Mouse (Mus musculus): Measurements from ENCODE around the gene Unc5b.
A peak's percentile ranks its signal among the peaks of the same experiment; 100 is the strongest.
"Not testable (repeated sequence)": the region's sequence is repeated elsewhere in the genome, so short reads cannot be mapped to it uniquely, and the experiment has no call there.

Gene Unc5b

GRCm38 (mm10) chr10:60753941-60754340 lies 77.4 kb downstream of the Unc5b start:
- no peak for DNase-seq (ENCODE audit: low spot score)

DNA sequence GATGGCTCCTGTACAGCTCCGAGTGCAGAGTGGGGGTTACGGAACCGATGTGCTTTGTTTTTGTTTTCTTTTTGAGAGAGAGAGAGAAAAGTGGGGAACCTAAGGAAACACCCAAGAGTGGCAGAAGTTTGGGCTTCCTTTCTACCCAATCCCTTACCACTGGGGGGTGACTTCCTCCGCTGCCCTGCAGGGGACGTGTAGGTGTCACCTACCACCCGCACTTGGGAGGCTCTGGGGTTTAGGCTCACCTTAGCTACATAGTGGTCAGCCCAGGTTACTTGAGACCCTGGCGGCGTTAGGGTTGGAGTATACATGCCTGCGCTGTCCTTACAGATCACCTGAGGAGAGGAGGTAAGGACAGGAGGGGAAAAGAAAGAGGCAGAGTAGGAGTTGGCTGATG lies 78.1 kb downstream of the Unc5b start:
- no peak for DNase-seq (ENCODE audit: low spot score)

- peak; percentile 91 for DNase-seq (ENCODE audit: low spot score)
Observed at GRCm38 (mm10) chr10:60752040-60753020, 79.1 kb downstream of the Unc5b start, which contains the start of gene Slc29a3. Gene Slc29a3 (minus strand): TSS chr10:60752794.

DNA sequence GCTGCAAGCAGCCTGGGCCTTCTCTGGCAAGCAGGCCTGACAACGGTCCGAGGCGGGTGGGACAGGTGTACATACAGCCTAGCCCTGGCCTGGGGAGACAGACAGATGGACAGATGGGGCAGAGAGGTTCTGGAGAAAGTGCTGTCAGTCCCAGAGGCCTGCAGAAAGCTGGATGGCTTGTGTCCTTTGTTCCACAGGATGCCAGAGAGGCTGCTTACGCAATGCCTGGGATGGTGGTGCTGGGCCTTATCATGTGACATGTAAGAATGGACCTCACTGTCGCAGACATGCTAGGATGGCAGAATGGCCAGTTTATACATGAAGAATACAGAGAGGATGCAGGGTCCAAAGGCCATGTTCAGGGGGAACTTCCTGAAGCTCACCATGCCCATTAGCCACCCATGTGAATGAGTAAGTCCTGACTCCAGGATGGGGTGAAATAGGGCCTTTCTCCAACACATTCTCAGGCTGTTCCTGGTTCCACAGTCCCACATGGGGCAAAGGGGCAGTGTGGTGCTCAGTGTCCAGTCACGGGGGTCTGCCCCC lies 83.6 kb downstream of the Unc5b start:
- DNase-seq (ENCODE audit: low spot score), result no peak

- DNase-seq (ENCODE audit: low spot score), result no peak
Observed at GRCm38 (mm10) chr10:60746512-60746911, 84.9 kb downstream of the Unc5b start.

DNA sequence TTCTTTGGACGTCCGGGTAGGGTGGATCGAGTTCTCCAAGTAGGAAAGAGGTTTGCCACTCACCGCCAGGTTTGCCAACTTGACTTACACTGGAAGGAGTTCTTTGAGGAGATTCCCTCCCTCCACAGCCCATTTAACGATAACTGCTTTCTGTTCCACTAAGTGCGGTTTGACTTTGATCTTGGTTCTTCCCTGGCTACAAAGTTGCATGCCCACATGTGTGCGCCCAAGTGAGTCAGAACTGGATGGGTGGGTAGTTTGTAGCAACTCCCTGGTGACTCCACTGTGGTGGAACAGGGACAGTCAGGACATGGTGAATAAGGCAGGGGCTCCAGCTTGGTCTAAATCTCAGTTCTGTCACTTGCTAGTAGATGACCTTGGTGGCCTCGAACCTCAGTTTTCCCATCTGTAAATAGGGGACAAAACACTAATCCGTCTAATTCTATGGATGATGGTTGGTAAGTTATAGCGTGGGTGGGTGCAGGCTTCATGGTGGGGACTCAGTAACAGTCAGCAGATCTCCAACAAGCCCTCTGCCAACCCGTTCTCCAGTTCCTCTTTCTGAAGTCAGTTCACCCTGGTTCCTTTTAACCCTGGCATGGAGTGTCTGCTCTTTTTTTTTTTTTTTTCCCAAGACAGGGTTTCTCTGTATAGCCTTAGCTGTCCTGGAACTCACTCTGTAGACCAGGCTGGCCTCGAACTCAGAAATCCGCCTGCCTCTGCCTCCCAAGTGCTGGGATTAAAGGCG lies 86.7 kb downstream of the Unc5b start:
- DNase-seq (ENCODE audit: low spot score), result no peak

- DNase-seq (ENCODE audit: low spot score), result no peak
Observed at GRCm38 (mm10) chr10:60743681-60744080, 87.7 kb downstream of the Unc5b start.

DNA sequence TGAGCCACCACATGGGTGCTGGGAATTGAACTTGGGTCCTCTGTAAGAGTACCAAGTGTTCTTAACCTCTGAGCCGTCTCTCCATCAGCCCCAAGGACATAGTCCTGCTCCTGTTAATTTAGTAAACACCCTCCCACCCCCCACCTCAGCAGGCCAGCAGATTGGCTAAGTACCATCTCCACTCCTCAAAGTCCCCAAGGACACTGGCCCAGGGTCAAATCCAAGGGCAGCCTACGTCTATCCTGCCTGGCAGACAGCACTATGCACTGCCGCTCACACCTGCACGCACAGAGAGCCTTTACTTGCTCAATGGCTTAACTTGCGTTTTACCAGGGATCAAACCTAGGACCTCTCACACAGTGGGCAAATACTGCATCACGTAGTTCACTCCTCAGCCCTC lies 88.4 kb downstream of the Unc5b start:
- no peak for DNase-seq (ENCODE audit: low spot score)

DNA sequence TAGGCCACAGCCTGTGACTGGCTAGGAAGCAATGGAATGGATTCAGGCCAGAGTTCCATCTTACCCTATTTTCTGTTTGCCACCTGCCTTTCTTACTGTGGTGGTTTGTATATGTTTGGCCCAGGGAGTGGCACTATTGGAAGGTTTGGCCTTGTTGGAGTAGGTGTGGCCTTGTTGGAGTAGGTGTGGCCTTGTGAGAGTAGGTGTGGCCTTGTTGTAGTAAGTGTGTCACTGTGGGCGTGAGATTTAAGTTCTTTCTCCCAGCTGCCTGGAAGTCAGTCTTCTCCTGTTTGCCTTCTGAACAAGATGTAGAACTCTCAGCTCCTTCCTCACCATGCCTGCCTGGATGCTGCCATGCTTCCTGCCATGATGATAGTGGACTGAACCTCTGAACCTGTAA lies 89.1 kb downstream of the Unc5b start:
- DNase-seq (ENCODE audit: low spot score), result not testable (repeated sequence)

DNA sequence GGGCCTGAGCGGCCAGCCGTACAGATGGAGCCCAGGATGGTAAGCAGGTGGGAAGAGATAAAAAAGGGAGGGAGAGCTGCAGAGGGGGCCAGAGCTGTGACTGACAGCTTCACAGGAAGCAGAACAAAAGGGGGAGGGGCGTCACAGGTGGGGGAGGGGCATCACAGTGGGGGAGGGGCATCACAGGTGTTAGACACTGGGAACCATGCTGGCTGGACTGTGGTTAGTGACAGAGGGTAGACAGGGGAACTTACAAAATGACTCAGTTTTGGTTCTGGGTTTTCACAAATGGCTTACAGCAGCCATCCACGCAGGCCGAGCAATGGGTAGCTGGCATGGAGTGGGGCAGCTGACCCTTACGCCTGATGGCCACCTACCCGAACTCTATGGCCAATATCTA lies 89.9 kb downstream of the Unc5b start:
- no peak for DNase-seq (ENCODE audit: low spot score)

DNA sequence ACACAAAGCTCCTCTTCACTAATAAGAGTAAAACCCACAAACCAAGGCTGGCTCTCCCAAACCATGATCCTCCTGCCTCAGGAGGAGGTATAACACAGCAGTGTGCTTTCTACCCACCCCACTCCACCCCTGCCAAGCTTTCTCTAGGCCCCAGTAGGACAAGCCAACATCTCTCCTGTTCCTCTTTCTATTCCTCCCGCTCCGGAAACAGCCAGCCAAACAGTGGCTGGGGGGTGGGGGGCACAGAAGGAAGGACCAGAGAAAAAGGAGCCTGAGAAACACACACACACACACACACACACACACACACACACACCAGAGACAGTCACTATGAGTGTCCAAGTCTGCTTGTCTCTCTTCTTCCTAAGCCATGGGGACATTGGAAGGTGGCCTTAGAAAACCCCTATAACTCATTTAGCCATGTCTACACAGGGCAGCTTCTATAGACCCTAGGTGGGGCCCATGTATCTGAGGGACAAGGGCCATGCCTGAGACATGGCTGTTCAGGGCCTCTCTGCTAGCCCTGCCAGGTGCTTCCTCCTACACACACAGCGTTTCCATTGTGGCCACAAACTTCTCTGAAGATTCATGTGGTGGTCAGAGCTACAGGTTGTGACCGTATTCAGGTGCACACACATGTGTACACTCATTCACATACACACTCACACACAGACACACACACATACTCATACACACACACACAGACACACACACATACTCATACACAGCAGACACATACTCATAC lies 91.6 kb downstream of the Unc5b start:
- no peak for DNase-seq (ENCODE audit: low spot score)

DNA sequence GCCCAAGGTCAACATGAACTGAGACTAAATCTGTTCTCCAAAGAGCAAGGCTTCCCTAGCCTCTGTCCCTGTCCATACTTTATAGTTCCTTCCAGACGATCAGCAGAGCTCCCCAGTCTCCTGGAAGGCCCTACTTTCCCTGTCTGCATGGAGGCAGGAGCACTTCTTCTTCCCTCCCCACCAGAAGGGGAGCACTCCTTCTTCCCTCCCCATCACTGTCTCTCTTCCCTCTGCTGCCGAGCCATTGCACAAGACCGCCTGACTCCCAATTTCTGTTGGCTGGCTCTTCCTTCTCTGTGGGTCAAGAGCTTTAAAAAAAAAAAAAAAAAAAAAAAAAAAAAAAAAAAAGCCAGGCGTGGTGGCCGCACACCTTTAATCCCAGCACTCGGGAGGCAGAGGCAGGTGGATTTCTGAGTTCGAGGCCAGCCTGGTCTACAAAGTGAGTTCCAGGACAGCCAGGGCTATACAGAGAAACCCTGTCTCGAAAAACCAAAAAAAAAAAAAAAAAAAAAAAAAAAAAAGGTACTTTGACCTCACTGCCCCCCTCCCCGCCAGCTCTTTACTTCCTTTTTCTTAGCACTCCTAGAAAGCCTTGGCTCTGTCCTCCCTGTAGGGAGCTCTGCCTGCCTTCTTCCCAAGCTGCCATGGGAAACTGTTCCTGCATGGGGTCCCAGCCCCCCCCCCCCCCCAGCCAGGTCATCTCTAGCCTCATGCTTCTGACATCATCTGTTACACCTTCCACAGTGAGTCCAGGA lies 93.3 kb downstream of the Unc5b start:
- no peak for DNase-seq (ENCODE audit: low spot score)

DNA sequence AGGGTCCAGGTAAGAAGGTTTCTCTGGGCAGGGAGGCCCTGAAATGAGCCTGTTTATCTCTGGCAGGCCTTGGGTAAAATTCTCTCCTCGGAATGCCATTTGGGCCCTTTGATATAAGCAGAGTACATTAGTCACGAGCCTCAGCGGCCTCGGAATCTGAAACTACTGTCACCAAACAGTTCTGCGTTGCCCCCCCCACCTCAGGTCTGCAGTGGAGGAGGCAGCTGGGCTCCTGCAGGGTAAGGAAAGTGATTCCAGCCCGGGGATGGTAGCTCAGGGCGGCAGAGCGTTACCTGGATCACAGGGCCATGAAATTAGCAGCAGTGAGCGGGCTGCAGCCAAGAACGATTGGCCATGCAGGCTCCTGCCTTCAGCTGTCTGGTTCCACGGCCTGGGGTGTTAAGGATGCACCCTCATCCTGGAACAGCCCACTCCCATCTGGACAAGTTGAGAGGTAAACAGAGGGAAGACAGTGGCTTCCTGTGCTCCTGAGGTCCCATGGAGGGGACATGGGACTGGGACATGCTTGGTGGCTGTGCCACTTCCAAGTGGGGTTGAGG lies 94.1 kb downstream of the Unc5b start:
- no peak for DNase-seq (ENCODE audit: low spot score)

DNA sequence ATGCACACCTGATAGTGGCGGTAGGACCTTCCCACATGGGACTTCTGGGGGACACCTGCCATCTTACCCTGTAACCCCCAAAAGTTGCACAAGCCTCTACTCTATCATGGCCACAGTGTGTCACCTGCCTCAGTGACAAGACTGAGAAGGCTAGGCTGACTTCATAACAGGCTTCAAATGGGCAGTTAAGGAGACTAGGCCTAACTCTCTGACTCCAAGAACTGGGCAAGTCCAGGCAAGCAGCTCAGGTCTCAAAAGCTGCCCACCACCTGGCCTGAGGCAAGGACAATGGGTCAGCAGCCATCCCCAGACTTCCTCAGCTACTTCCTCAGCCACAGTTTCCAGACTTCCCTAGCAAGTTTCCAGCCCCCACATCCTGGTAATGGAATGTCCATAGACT lies 95.6 kb downstream of the Unc5b start:
- DNase-seq (ENCODE audit: low spot score), result no peak

DNA sequence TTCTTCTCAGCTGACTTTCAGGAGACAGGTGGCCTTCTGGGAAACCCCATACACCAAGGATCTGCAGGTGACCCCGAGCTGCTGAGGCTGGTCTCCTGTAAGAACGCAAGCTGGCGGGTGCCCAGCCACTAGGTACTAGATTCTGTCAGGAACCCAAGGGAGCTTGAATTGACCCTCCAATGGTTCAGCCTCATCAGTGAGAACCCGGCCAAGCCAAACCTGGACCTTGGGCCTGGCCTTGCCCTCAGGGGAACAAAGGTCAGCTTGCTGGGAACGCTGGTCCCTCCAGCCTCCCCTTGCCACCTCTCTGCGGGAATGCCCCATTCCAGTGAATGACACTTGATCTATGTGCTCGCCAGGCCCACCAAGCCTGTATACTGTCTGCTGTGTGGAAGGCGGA lies 97.9 kb downstream of the Unc5b start:
- no peak for DNase-seq (ENCODE audit: low spot score)

GRCm38 (mm10) chr10:60732397-60732861 lies 99.0 kb downstream of the Unc5b start:
- DNase-seq (ENCODE audit: low spot score), result no peak

GRCm38 (mm10) chr10:60731742-60732141 lies 99.6 kb downstream of the Unc5b start:
- no peak for DNase-seq (ENCODE audit: low spot score)

GRCm38 (mm10) chr10:60727301-60727700 lies 104.1 kb downstream of the Unc5b start:
- no peak for DNase-seq (ENCODE audit: low spot score)

- DNase-seq (ENCODE audit: low spot score), result no peak
Observed at GRCm38 (mm10) chr10:60726896-60727295, 104.5 kb downstream of the Unc5b start.

- no peak for DNase-seq (ENCODE audit: low spot score)
Observed at GRCm38 (mm10) chr10:60724496-60724895, 106.9 kb downstream of the Unc5b start.

DNA sequence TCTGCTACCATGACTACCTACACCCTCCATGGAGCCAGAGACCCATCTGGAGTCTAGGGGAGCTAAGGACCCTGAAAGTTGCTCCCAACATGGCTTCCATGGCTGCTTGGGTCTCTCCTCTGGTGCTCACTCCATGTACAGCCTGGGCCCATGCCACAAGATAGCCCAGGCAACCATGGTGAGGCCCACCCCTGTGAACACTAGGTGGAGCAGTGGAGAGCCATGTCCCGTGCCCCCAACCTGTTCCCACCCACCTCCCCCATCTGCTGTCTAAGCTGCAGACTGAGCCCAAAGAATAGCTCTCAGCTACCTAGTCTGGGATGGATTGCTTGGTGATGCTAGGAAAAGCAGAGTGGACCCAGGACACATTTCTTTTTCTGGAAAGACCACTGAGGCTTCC lies 108.0 kb downstream of the Unc5b start:
- DNase-seq (ENCODE audit: low spot score), result no peak

Data from c-Kit-positive CD71-positive TER-119-positive erythroid progenitor cells, embryonic 14.5 days (primary cell).